Mouse (Mus musculus) layer of hippocampus, postnatal 14 days (tissue): ENCODE measurements around the gene Pbld2. TPM values are rescaled to one million over a fixed set of nuclear protein-coding genes. Genes with fewer than 3 reads are reported as not detected.

Source experiments
- DNase-seq, 2 experiments: peaks; one replicate each; pipeline ENCODE4 v3.0.0; 2021 to 2022; ENCODE audit warnings: low spot score in 2 of 2, mixed read lengths in 1 of 2
- long read RNA-seq, 2 experiments: library from polyadenylated mRNA; stranded (forward); transcript quantifications; one replicate each; pipeline ENCODE4 v2.0.0; 2021
- total RNA-seq, 2 experiments: library from RNA; stranded (reverse); gene quantifications; 2 replicates each; pipeline ENCODE4 v1.2.3; 2021

Gene Pbld2
- 1 to 10 TPM; 1.8 to 3.0 TPM for total RNA-seq
- long read RNA-seq, experiment 1, partial matches to known transcripts = 0 of 2 reads
- long read RNA-seq, experiment 1, other reads (novel, unspliced or antisense) = 2 of 2 reads
- long read RNA-seq, experiment 2, partial matches to known transcripts = 1 of 2 reads
- long read RNA-seq, experiment 2, other reads (novel, unspliced or antisense) = 1 of 2 reads

- DNase-seq = peak; percentile 98 to 99
These were observed at the start of gene Pbld2, which contains the start of gene Hnrnph3 for GRCm38 (mm10) chr10:63023749-63024579. TSS of gene Pbld2 (plus strand) at chr10:63024315. TSS of gene Hnrnph3 (minus strand) at chr10:63024217.

- DNase-seq = no peak
These were observed 44.5 kb upstream of the Pbld2 start for GRCm38 (mm10) chr10:62979667-62980038.

- DNase-seq = peak; percentile 87 to 89
These were observed 43.8 kb upstream of the Pbld2 start, which contains the start of gene Rufy2 for GRCm38 (mm10) chr10:62980039-62980954. TSS of gene Rufy2 (plus strand) at chr10:62980223.

GRCm38 (mm10) chr10:62984072-62984471 lies 40.0 kb upstream of the Pbld2 start:
- no peak for DNase-seq

GRCm38 (mm10) chr10:62984495-62984894 lies 39.6 kb upstream of the Pbld2 start:
- DNase-seq = no peak

GRCm38 (mm10) chr10:62987341-62987740 lies 36.8 kb upstream of the Pbld2 start:
- no peak for DNase-seq

GRCm38 (mm10) chr10:62990636-62991035 lies 33.5 kb upstream of the Pbld2 start:
- DNase-seq = no peak

- DNase-seq = no peak
These were observed 30.1 kb upstream of the Pbld2 start for GRCm38 (mm10) chr10:62993991-62994390.

GRCm38 (mm10) chr10:63000584-63000983 lies 23.5 kb upstream of the Pbld2 start:
- no peak for DNase-seq

GRCm38 (mm10) chr10:63003252-63003651 lies 20.9 kb upstream of the Pbld2 start:
- DNase-seq = no peak

GRCm38 (mm10) chr10:63004556-63004955 lies 19.6 kb upstream of the Pbld2 start:
- peak in 1 of 2 experiments; percentile 39 for DNase-seq

- no peak for DNase-seq
These were observed 15.9 kb upstream of the Pbld2 start for GRCm38 (mm10) chr10:63008193-63008592.

- DNase-seq = no peak
These were observed 13.8 kb upstream of the Pbld2 start for GRCm38 (mm10) chr10:63010268-63010667.

- no peak for DNase-seq
These were observed 12.6 kb upstream of the Pbld2 start for GRCm38 (mm10) chr10:63011556-63011955.

GRCm38 (mm10) chr10:63013476-63013875 lies 10.6 kb upstream of the Pbld2 start:
- no peak for DNase-seq

GRCm38 (mm10) chr10:63014168-63014567 lies 9.9 kb upstream of the Pbld2 start:
- no peak for DNase-seq

- DNase-seq = no peak
These were observed 4.8 kb upstream of the Pbld2 start for GRCm38 (mm10) chr10:63019304-63019703.

GRCm38 (mm10) chr10:63021702-63022101 lies 2.4 kb upstream of the Pbld2 start:
- DNase-seq = no peak

GRCm38 (mm10) chr10:63022541-63023120 lies 1.5 kb upstream of the Pbld2 start:
- no peak for DNase-seq

- DNase-seq = peak; percentile 64 to 69
These were observed 880 bp upstream of the Pbld2 start for GRCm38 (mm10) chr10:63023121-63023748.

- peak in 1 of 2 experiments; percentile 68 for DNase-seq
These were observed 430 bp downstream of the Pbld2 start for GRCm38 (mm10) chr10:63024580-63024910.
